Mouse (Mus musculus) megakaryocyte, embryonic 14.5 days (primary cell): ENCODE measurements around the gene Fer.

Experiments used
- FLI1 ChIP-seq: IDR thresholded peaks from 2 replicates; pipeline ENCODE4 v1.6.1; 2012; ENCODE audit warnings: low read length, inconsistent platforms, mixed read lengths
- GATA1 ChIP-seq: IDR thresholded peaks from 3 replicates; pipeline ENCODE4 v1.6.1; 2012; ENCODE audit warnings: mixed read lengths, low read length, inconsistent platforms, borderline replicate concordance

DNA sequence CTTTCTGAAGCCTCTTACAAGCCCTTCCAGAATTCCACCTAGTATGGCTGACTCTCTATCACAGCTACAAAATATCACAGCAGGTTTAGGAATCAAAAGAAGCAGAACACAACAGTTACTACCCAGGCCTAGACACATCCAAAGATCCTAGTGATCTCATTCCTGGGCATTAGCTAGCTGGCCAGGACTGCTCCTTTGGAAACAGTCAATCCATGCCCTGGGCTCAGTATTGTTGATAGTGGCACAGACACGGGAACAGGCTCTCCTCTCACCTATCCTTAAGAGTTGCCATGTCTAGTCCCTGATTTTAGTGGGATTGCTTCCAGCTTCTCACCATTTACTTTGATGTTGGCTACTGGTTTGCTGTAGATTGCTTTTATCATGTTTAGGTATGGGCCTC, 20.6 kb upstream of the Fer start:
- TF ChIP-seq GATA1 (no peak), FLI1 (no peak)
